Mouse (Mus musculus): ENCODE data around the gene Ube2d3. TPM values are rescaled to one million over a fixed set of nuclear protein-coding genes. Genes with fewer than 3 reads are reported as not detected.
"Not testable (repeated sequence)": the region's sequence is repeated elsewhere in the genome, so short reads cannot be mapped to it uniquely, and the experiment has no call there.

The Ube2d3 gene
- polyA plus RNA-seq, 1 experiment from 2014 or later = 425 TPM

DNA sequence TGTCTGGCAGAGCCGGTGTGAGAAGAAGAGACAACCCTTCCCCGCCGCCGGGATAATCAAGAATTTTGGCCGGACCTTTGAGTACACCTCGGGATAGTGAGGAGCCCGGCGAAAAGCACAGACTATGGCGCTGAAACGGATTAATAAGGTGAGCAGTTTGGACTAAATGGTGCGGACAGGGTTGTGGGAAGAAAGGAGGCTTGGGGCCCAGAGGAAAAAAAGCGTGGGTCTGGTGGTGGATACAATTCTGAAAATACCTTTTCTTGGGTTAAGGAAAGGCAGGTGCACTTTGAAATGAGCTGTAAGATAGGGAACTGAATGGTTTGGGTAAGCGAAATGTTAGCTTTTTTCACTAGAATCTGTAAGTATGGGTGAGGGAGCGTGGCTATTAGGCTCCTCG is 1.7 kb downstream of the Ube2d3 start:
- Histone ChIP-seq H3K4me3 (peak overlapping the region; percentile 94), H3K9ac (peak overlapping the region; percentile 97)
- 2% methylated on average over 15 of the region's 15 CpGs for WGBS

DNA sequence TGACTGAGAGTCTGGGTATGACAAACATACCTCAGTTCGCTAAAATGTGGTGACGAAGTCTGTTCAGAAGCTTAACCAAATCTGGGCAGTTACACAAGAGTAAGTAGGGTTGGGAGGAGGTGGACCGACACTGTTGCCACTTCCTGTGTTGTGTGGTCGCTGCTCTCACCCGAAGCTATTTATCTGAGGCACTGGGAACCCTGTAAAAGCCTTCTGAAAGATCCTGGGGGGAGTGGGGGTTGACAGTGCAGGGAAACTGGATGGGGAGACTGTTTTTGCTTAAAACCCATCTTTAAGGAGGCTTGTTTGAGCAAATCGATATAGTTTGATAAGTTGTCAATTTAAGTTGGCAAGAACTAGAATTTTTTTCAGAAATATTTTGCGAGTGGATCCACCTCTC is 2.3 kb downstream of the Ube2d3 start:
- 0 out of 2 replicates have a peak, but pooled peaks cover 5% of the 10 kb centered on the region for H3K36me3 ChIP-seq
- ATAC-seq (ENCODE audit: low read depth) = no peak

More for the DNA sequence above, 1.7 kb downstream of the Ube2d3 start:
- H3K36me3 ChIP-seq = 0 out of 2 replicates have a peak, but pooled peaks cover 5% of the 10 kb centered on the region
- H3K4me1 ChIP-seq (replicated peaks) = peaks cover 44% of the 10 kb centered on the region
- H3K9me3 ChIP-seq = no peaks in the 10 kb centered on the region
- H3K27ac ChIP-seq (replicated peaks) = peak overlapping the region; percentile 100
- H3K4me2 ChIP-seq = peak overlapping the region; percentile 89
- H3K27me3 ChIP-seq = no peaks in the 10 kb centered on the region
- ATAC-seq (ENCODE audit: low read depth) = no peak

DNA sequence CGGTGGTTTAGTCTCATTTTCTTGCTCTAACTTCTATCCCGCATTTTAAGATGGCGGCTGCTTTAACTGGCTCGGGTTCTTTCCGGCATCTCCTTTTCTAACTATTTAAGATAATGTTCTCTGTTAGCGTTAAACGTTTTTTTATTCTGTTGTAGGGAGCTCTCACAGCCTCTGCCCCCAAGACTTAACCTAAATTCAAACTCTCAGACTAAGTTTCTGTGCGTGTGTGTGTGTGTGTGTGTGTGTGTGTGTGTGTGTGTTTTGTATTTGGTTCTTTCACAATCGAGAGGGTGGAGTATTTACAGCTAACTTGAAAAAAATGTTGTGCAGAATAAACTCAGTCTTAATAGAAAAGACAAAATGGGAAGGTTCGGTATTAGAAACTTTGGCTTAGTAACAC is 2.7 kb downstream of the Ube2d3 start:
- H3K4me3 ChIP-seq = peak overlapping the region; percentile 94
- no peak overlapping the region for H3K27ac ChIP-seq (replicated peaks)
- H3K27me3 ChIP-seq = no peaks in the 10 kb centered on the region
- ATAC-seq (ENCODE audit: low read depth) = no peak
- no peaks in the 10 kb centered on the region for H3K9me3 ChIP-seq
- 61% methylated on average over 10 of the region's 10 CpGs for WGBS
- H3K36me3 ChIP-seq = 0 out of 2 replicates have a peak, but pooled peaks cover 5% of the 10 kb centered on the region
- H3K4me2 ChIP-seq = peak overlapping the region; percentile 89
- H3K9ac ChIP-seq = peak overlapping the region; percentile 97
- H3K4me1 ChIP-seq (replicated peaks) = peaks cover 47% of the 10 kb centered on the region

More for the DNA sequence above, 2.3 kb downstream of the Ube2d3 start:
- no peak overlapping the region for H3K27ac ChIP-seq (replicated peaks)
- peak overlapping the region; percentile 89 for H3K4me2 ChIP-seq
- H3K27me3 ChIP-seq = no peaks in the 10 kb centered on the region
- peak overlapping the region; percentile 94 for H3K4me3 ChIP-seq
- WGBS = 27% methylated on average over 7 of the region's 7 CpGs
- H3K4me1 ChIP-seq (replicated peaks) = peaks cover 47% of the 10 kb centered on the region
- no peaks in the 10 kb centered on the region for H3K9me3 ChIP-seq
- H3K9ac ChIP-seq = peak overlapping the region; percentile 97

DNA sequence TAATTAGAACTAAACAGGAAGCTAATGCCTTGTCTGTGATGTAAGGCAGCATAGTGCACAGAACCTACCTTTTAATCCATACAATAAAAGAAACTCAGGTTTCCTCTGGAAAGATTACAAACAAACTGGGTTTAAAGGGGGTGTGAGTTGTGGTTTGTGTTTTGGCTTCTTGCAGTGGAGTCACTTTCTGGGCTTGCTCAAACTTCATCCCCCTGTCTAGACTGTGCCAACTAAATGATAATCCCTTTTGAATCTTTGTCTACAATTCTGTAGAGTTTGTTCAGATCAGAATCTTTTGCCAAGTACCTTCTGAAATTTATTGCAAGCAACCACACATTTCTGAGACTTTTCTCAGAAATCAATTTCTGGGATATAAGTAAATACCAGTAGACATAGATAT is 7.0 kb downstream of the Ube2d3 start:
- H3K4me1 ChIP-seq (replicated peaks) = peaks cover 41% of the 10 kb centered on the region
- 0 out of 2 replicates have a peak, but pooled peaks cover 5% of the 10 kb centered on the region for H3K36me3 ChIP-seq
- no peak overlapping the region for H3K4me3 ChIP-seq
- no peaks in the 10 kb centered on the region for H3K27me3 ChIP-seq
- no peak for ATAC-seq (ENCODE audit: low read depth)
- H3K9ac ChIP-seq = no peak overlapping the region
- no peak overlapping the region for H3K4me2 ChIP-seq
- no peak overlapping the region for H3K27ac ChIP-seq (replicated peaks)
- H3K9me3 ChIP-seq = no peaks in the 10 kb centered on the region

DNA sequence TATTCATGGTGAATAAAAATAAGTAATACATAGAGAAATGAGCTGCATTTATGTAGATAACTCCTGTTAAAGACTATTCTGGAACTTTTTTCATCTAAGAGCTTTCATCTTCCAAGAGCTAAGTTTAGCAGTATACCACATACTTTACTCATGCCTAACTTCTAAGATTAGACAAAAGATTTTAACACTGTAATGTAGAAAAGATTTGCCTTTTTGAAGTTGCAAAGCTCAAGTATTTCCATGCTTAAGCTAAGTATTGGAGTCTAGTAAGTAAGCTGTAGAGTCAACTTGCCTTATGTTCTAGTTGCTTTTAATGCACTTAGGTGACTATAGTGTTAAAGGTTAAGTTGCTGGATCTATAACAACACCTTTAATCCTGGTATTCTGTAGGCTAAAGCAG is 21.0 kb downstream of the Ube2d3 start:
- Histone ChIP-seq H3K4me3 (no peak overlapping the region), H3K4me2 (no peak overlapping the region), H3K9me3 (no peaks in the 10 kb centered on the region), H3K36me3 (peaks cover 43% of the 10 kb centered on the region), H3K27me3 (no peaks in the 10 kb centered on the region), H3K9ac (no peak overlapping the region), H3K27ac (replicated peaks) (no peak overlapping the region), H3K4me1 (replicated peaks) (no peaks in the 10 kb centered on the region)
- no peak for ATAC-seq (ENCODE audit: low read depth)

DNA sequence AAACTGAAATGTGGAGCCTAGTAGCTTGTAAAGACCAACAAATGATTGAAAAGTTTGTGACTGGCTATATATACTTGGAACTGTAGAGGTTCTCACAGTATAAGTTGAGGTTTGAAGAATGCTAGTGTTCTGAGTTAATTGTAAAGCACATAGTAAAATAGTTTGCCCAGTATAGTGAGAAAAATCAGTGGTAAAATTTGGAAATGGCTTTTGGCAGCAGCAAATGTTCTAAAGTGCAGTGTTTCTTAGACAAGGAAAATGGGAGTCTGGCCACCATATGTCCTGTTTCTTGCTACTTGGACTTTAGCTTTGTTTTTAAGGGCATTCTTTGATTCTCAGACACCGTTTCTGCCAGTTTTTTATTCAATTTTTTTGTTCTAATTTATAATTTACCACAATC is 30.5 kb downstream of the Ube2d3 start:
- Histone ChIP-seq H3K27ac (replicated peaks) (no peak overlapping the region), H3K4me3 (no peak overlapping the region), H3K4me2 (no peak overlapping the region), H3K9ac (no peak overlapping the region), H3K9me3 (no peaks in the 10 kb centered on the region), H3K27me3 (no peaks in the 10 kb centered on the region), H3K36me3 (peaks cover 10% of the 10 kb centered on the region; the same call in 1 of the 2 replicates), H3K4me1 (replicated peaks) (no peaks in the 10 kb centered on the region)
- WGBS = 82% methylated on average over 1 of the region's 1 CpGs
- ATAC-seq (ENCODE audit: low read depth) = no peak

DNA sequence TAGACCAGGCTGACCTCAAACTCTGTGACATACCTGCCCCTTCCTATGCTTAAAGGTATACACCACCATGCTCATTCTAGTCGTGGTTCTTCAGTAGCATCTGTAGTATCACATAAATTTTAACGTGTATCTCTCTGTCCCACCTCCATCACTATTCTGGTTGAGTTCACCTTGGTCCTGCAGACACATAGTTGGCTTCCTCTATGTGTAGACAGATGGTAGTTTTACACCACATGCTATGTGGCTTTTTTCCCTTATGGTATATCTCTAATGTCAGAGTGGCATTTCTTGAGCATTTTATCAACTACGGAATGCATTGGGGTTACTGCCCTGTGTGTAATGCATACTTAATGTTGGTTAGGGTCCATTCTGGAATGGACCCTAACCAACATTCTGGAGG is 31.2 kb downstream of the Ube2d3 start:
- ATAC-seq (ENCODE audit: low read depth) = no peak
- Histone ChIP-seq H3K4me1 (replicated peaks) (no peaks in the 10 kb centered on the region), H3K27me3 (no peaks in the 10 kb centered on the region), H3K27ac (replicated peaks) (no peak overlapping the region), H3K4me2 (no peak overlapping the region), H3K9me3 (no peaks in the 10 kb centered on the region), H3K4me3 (no peak overlapping the region), H3K36me3 (0 out of 2 replicates have a peak, but pooled peaks cover 4% of the 10 kb centered on the region), H3K9ac (no peak overlapping the region)
- WGBS = 63% methylated on average over 3 of the region's 3 CpGs

DNA sequence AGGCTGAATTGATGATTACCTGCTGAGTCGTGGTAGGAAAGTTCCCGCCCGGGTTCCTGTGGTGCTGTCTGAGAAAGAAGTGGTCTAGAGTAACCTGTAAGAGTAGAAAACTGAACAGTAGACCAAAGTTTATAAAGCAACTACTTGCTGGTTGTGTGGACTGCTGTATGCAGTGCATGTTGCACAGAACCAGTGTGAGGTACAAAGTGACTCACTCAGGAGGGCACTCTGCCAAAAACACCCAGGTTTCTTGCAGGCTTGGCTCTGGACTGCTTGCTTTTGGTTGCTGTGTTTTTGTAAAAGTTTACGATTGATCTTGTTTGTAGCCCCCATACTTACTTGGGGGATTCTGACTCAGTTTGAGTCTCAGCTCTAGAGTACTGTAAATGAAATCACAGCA is 32.0 kb downstream of the Ube2d3 start:
- Histone ChIP-seq H3K4me1 (replicated peaks) (no peaks in the 10 kb centered on the region), H3K9me3 (no peaks in the 10 kb centered on the region), H3K27ac (replicated peaks) (no peak overlapping the region), H3K4me2 (no peak overlapping the region), H3K27me3 (no peaks in the 10 kb centered on the region), H3K36me3 (0 out of 2 replicates have a peak, but pooled peaks cover 4% of the 10 kb centered on the region), H3K4me3 (no peak overlapping the region), H3K9ac (no peak overlapping the region)
- WGBS = 47% methylated on average over 4 of the region's 4 CpGs
- peak; percentile 57; the same call in 1 of the 2 replicates for ATAC-seq (ENCODE audit: low read depth)

DNA sequence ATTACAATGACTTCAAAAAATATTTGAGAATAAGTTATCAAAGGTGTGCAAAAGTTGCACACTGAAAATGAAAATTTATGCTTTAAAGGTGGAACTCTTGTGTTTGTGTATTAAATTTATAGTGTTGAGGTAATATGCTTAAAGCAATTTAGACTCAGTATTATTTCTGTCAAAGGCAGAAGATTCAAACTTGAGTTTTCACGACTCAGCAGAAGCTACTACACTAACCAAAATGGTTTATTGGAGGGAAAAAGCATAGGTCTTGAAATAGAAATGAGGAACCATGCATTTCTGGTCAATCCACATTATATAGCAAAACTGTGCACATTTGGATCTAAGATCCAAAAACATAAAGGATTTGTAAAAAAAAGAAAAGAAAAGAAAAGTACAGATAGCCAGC is 32.9 kb downstream of the Ube2d3 start:
- 76% methylated on average over 1 of the region's 1 CpGs for WGBS
- Histone ChIP-seq H3K27me3 (no peaks in the 10 kb centered on the region), H3K4me2 (no peak overlapping the region), H3K36me3 (0 out of 2 replicates have a peak, but pooled peaks cover 4% of the 10 kb centered on the region), H3K9me3 (no peaks in the 10 kb centered on the region), H3K4me3 (no peak overlapping the region), H3K27ac (replicated peaks) (no peak overlapping the region), H3K4me1 (replicated peaks) (no peaks in the 10 kb centered on the region), H3K9ac (no peak overlapping the region)
- no peak for ATAC-seq (ENCODE audit: low read depth)

DNA sequence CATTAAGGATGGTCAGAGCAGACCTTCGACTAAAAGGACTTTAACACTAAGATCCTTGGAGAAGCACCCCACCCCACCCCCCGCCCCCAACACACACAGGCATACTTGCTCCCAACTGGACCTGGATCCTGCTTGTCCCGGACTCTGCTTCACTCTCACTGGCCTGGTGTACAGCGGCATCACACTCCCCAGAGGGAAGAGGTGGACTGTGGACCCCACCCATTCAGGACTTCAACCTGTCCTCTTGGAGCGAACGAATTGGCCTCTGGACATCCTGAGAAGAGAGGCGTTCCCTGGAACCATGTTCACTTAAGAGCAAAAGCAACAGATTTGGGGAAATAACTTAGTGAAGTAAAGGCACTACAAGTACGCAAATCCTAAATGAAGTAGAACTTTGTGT is 37.1 kb downstream of the Ube2d3 start:
- Histone ChIP-seq H3K27ac (replicated peaks) (no peak overlapping the region), H3K4me1 (replicated peaks) (no peaks in the 10 kb centered on the region), H3K4me3 (no peak overlapping the region), H3K9me3 (no peaks in the 10 kb centered on the region), H3K4me2 (no peak overlapping the region), H3K36me3 (no peaks in the 10 kb centered on the region), H3K27me3 (no peaks in the 10 kb centered on the region), H3K9ac (no peak overlapping the region)
- ATAC-seq (ENCODE audit: low read depth) = no peak
- 95% methylated on average over 8 of the region's 8 CpGs for WGBS

DNA sequence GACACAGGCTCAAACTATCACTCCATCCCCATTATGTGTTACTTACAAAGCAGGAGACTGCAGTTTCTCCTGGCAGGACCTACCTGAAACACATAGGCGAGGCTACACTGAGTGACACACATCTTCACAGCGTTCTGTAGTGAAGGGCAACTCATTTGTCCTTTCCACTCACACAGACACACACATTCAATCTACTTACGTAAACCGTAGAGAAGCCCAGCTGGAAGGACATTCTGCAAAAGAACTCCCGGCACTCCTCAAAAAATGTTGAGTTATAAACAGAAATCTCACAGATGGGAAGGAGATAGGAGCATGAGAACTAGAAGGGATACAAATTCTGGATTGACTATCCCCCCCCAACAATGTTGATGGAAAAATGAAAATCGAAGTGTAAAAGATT is 38.3 kb downstream of the Ube2d3 start:
- WGBS = 82% methylated on average over 6 of the region's 6 CpGs
- Histone ChIP-seq H3K27me3 (no peaks in the 10 kb centered on the region), H3K4me2 (no peak overlapping the region), H3K36me3 (no peaks in the 10 kb centered on the region), H3K4me1 (replicated peaks) (no peaks in the 10 kb centered on the region), H3K9ac (no peak overlapping the region), H3K27ac (replicated peaks) (no peak overlapping the region), H3K4me3 (no peak overlapping the region), H3K9me3 (no peaks in the 10 kb centered on the region)
- ATAC-seq (ENCODE audit: low read depth) = no peak

DNA sequence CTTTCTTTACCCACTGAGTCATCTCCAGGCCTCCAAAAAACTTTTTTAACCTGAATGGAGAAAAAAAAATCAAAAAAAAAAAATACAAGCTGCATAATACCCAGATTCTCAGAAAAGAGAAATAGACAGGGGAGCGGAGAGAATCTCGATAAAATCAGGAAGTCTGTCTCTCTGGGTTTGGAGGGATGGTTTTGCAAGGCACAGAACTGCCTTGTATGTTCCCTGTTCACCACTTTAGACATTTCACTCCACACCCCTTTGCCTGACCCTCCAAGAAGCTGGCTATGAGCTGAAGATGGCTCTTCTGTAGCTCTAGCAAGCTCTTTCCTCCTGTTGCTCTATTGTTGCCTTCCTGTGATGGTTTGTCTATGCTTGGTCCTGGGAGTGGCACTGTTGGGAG is 39.0 kb downstream of the Ube2d3 start:
- no peak for ATAC-seq (ENCODE audit: low read depth)
- H3K9ac ChIP-seq = no peak overlapping the region
- no peaks in the 10 kb centered on the region for H3K27me3 ChIP-seq
- H3K36me3 ChIP-seq = no peaks in the 10 kb centered on the region
- H3K4me3 ChIP-seq = no peak overlapping the region
- WGBS = 97% methylated on average over 2 of the region's 2 CpGs
- H3K4me2 ChIP-seq = no peak overlapping the region
- H3K4me1 ChIP-seq (replicated peaks) = no peaks in the 10 kb centered on the region
- H3K9me3 ChIP-seq = no peaks in the 10 kb centered on the region
- no peak overlapping the region for H3K27ac ChIP-seq (replicated peaks)

DNA sequence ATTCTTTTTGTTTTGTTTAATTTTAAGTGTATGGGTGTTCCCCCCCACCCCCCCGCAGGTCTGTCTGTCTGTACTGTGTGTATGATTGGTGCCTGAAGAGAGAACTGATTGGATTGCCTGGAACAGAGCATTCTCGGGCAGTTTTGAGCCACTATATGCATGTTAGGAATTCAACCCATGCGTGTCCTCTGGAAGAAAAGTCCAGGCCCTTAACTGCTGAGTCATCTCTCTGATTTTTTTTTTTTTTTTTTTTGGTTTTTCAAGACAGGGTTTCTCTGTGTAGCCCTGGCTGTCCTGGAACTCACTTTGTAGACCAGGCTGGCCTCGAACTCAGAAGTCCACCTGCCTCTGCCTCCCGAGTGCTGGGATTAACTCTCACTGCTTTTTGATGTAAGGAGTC is 41.1 kb downstream of the Ube2d3 start:
- not testable (repeated sequence) for H3K4me2 ChIP-seq; H3K4me1 ChIP-seq (replicated peaks); H3K9me3 ChIP-seq; H3K27ac ChIP-seq (replicated peaks); H3K4me3 ChIP-seq; H3K9ac ChIP-seq; H3K27me3 ChIP-seq; ATAC-seq (ENCODE audit: low read depth); H3K36me3 ChIP-seq
- WGBS = 87% methylated on average over 5 of the region's 5 CpGs

All from neural tube, embryonic 13.5 days (tissue).